Mouse (Mus musculus): ENCODE data around the gene Prr14.

The Prr14 gene

GRCm38 (mm10) chr7:127491846-127492245 lies 32.4 kb downstream of the Prr14 start:
- in situ Hi-C loops (cut with MboI; ENCODE audit: low pct_unique_long_range_greater_than_20kb in 1 of 2, low sequenced_read_pairs in 2 of 2, unreplicated experiment in 1 of 2) = loop anchor here in 1 of 2 experiments (5.0 kb wide), 1 partner anchor 45 kb away; the partner anchor contains the start of gene Zfp689

GRCm38 (mm10) chr7:127494648-127495047 lies 35.2 kb downstream of the Prr14 start:
- in situ Hi-C loops (cut with MboI; ENCODE audit: low pct_unique_long_range_greater_than_20kb in 1 of 2, low sequenced_read_pairs in 2 of 2, unreplicated experiment in 1 of 2) = loop anchor here in 1 of 2 experiments (5.0 kb wide), 1 partner anchor 47 kb away; the partner anchor contains the start of gene Zfp689

GRCm38 (mm10) chr7:127497382-127497781 lies 38.0 kb downstream of the Prr14 start:
- in situ Hi-C loops (cut with MboI; ENCODE audit: low pct_unique_long_range_greater_than_20kb in 1 of 2, low sequenced_read_pairs in 2 of 2, unreplicated experiment in 1 of 2) = no loop called here

GRCm38 (mm10) chr7:127498407-127498806 lies 39.0 kb downstream of the Prr14 start:
- in situ Hi-C loops (cut with MboI; ENCODE audit: low pct_unique_long_range_greater_than_20kb in 1 of 2, low sequenced_read_pairs in 2 of 2, unreplicated experiment in 1 of 2) = no loop called here

- in situ Hi-C loops (cut with MboI; ENCODE audit: low pct_unique_long_range_greater_than_20kb in 1 of 2, low sequenced_read_pairs in 2 of 2, unreplicated experiment in 1 of 2) = loop anchor here in 1 of 2 experiments (10.0 kb wide), 1 partner anchor 63 kb away; the partner anchor contains the start of gene Zfp689
These were observed 48.9 kb downstream of the Prr14 start for GRCm38 (mm10) chr7:127508291-127508690.

GRCm38 (mm10) chr7:127509830-127510229 lies 50.4 kb downstream of the Prr14 start:
- in situ Hi-C loops (cut with MboI; ENCODE audit: low pct_unique_long_range_greater_than_20kb in 1 of 2, low sequenced_read_pairs in 2 of 2, unreplicated experiment in 1 of 2) = loop anchor here in 1 of 2 experiments (10.0 kb wide), 1 partner anchor 65 kb away; the partner anchor contains the start of gene Zfp689

GRCm38 (mm10) chr7:127511241-127511640 lies 51.8 kb downstream of the Prr14 start:
- in situ Hi-C loops (cut with MboI; ENCODE audit: low pct_unique_long_range_greater_than_20kb in 1 of 2, low sequenced_read_pairs in 2 of 2, unreplicated experiment in 1 of 2) = no loop called here

GRCm38 (mm10) chr7:127511808-127512230 lies 52.4 kb downstream of the Prr14 start, which contains the start of gene Srcap:
Gene Srcap (plus strand): TSS chr7:127511983.
- in situ Hi-C loops (cut with MboI; ENCODE audit: low pct_unique_long_range_greater_than_20kb in 1 of 2, low sequenced_read_pairs in 2 of 2, unreplicated experiment in 1 of 2) = no loop called here

- in situ Hi-C loops (cut with MboI; ENCODE audit: low pct_unique_long_range_greater_than_20kb in 1 of 2, low sequenced_read_pairs in 2 of 2, unreplicated experiment in 1 of 2) = no loop called here
These were observed 53.0 kb downstream of the Prr14 start for GRCm38 (mm10) chr7:127512231-127513015.

- in situ Hi-C loops (cut with MboI; ENCODE audit: low pct_unique_long_range_greater_than_20kb in 1 of 2, low sequenced_read_pairs in 2 of 2, unreplicated experiment in 1 of 2) = no loop called here
These were observed 53.6 kb downstream of the Prr14 start for GRCm38 (mm10) chr7:127513016-127513390.

GRCm38 (mm10) chr7:127513781-127514180 lies 54.4 kb downstream of the Prr14 start:
- in situ Hi-C loops (cut with MboI; ENCODE audit: low pct_unique_long_range_greater_than_20kb in 1 of 2, low sequenced_read_pairs in 2 of 2, unreplicated experiment in 1 of 2) = no loop called here

GRCm38 (mm10) chr7:127515846-127516245 lies 56.4 kb downstream of the Prr14 start:
- in situ Hi-C loops (cut with MboI; ENCODE audit: low pct_unique_long_range_greater_than_20kb in 1 of 2, low sequenced_read_pairs in 2 of 2, unreplicated experiment in 1 of 2) = loop anchor here in 1 of 2 experiments (5.0 kb wide), 1 partner anchor 36 kb away; no protein-coding TSS in a partner anchor

- in situ Hi-C loops (cut with MboI; ENCODE audit: low pct_unique_long_range_greater_than_20kb in 1 of 2, low sequenced_read_pairs in 2 of 2, unreplicated experiment in 1 of 2) = loop anchor here in 1 of 2 experiments (5.0 kb wide), 1 partner anchor 36 kb away; no protein-coding TSS in a partner anchor
These were observed 56.9 kb downstream of the Prr14 start for GRCm38 (mm10) chr7:127516344-127516743.

GRCm38 (mm10) chr7:127519284-127519683 lies 59.9 kb downstream of the Prr14 start, which contains the start of gene Gm42715:
Gene Gm42715 (plus strand): TSS chr7:127519584.
- in situ Hi-C loops (cut with MboI; ENCODE audit: low pct_unique_long_range_greater_than_20kb in 1 of 2, low sequenced_read_pairs in 2 of 2, unreplicated experiment in 1 of 2) = loop anchor here in 1 of 2 experiments (5.0 kb wide), 1 partner anchor 33 kb away; no protein-coding TSS in a partner anchor

All from mouse embryonic stem cell (cell line).